In genomic region chr2:135676978-135677501, GRCm38 (mm10) we compare ENCODE assay signal across 26 mouse cellular contexts. TPM values are rescaled to one million over a fixed set of nuclear protein-coding genes. Genes with fewer than 3 reads are reported as not detected.
A peak's percentile ranks its signal among the peaks of the same experiment; 100 is the strongest.
DNase-seq lines count a peak whose midpoint lies in the region; ATAC-seq and TF ChIP-seq lines count a peak whose summit lies in the region.
"Had no signal": no experiment of that assay in that cellular context is flagged by ENCODE, and none has a peak within 500 bp of the region (broad histone marks: within the 10 kb centered on the region; RNA-seq: fewer than 3 reads in every experiment).

No protein-coding gene starts in this region.

- DNase-seq in gastrocnemius, adult 2 months, result no peak
- DNase-seq in gastrocnemius, adult 8-10 months (ENCODE audit: low spot score in 2 of 2), result no peak
- DNase-seq in kidney, postnatal 4 days, result no peak
- peak; percentile 17 to 32 for DNase-seq in left cerebral cortex, postnatal 36 days (ENCODE audit: low spot score in 2 of 2)
- no peak for DNase-seq in left cerebral cortex, adult 11 months (ENCODE audit: low spot score)
- DNase-seq in retina, postnatal 1 day, result no peak
- DNase-seq: adrenal gland, postnatal 14 days; cerebellum, adult 11 months; cerebellum, adult 8-10 months; cerebellum, postnatal 14 days; embryo, embryonic 11 days; gastrocnemius, postnatal 10 days; heart, postnatal 4 days had no signal

- H3K4me2 ChIP-seq in kidney, embryonic 15.5 days, result no peak overlapping the region
- H3K4me2 ChIP-seq: embryonic facial prominence, embryonic 15.5 days; forebrain, embryonic 12.5 days; heart, embryonic 13.5 days; hindbrain, embryonic 13.5 days had no signal

- H3K27me3 ChIP-seq in kidney, embryonic 15.5 days, result no peaks in the 10 kb centered on the region
- H3K27me3 ChIP-seq: CH12.LX; embryonic facial prominence, embryonic 15.5 days; forebrain, embryonic 12.5 days; heart, embryonic 13.5 days; hindbrain, embryonic 13.5 days; Patski had no signal

- no peak overlapping the region for H3K4me3 ChIP-seq in gastrocnemius, adult 2 months
- no peak overlapping the region for H3K4me3 ChIP-seq in kidney, embryonic 15.5 days (replicated peaks)
- no peak overlapping the region for H3K4me3 ChIP-seq in brown adipose tissue, adult 24 weeks (ENCODE audit: insufficient read depth, low read depth, low read length)
- H3K4me3 ChIP-seq: embryonic facial prominence, embryonic 15.5 days; erythroblast, embryonic 14.5 days; forebrain, embryonic 12.5 days; heart, embryonic 13.5 days; hindbrain, embryonic 13.5 days had no signal

- 55% methylated on average over 8 of the region's 8 CpGs for WGBS in kidney, embryonic 15.5 days

- no peak overlapping the region for H3K9ac ChIP-seq in kidney, embryonic 15.5 days
- H3K9ac ChIP-seq: embryonic facial prominence, embryonic 15.5 days; forebrain, embryonic 12.5 days; heart, embryonic 13.5 days; hindbrain, embryonic 13.5 days had no signal

- 0 out of 2 replicates have a peak, but pooled peaks have one; percentile 27 for ATAC-seq in kidney, embryonic 15.5 days (replicated peaks; ENCODE audit: low FRiP score)
- ATAC-seq: activated CD4-positive, CD25-positive, alpha-beta regulatory T cell, adult 4 months; forebrain, embryonic 16.5 days; hindbrain, postnatal 0 days; intestine, embryonic 16.5 days; Patski had no signal

- H3K36me3 ChIP-seq in kidney, embryonic 15.5 days, result no peaks in the 10 kb centered on the region
- H3K36me3 ChIP-seq: embryonic facial prominence, embryonic 15.5 days; forebrain, embryonic 12.5 days; heart, embryonic 13.5 days; hindbrain, embryonic 13.5 days had no signal

- H3K27ac ChIP-seq in gastrocnemius, adult 2 months, result peak overlapping the region; percentile 24
- H3K27ac ChIP-seq in kidney, embryonic 15.5 days, result no peak overlapping the region
- H3K27ac ChIP-seq in brown adipose tissue, adult 24 weeks (replicated peaks; ENCODE audit: low read depth, low read length), result peak overlapping the region; percentile 70
- H3K27ac ChIP-seq: embryonic facial prominence, embryonic 15.5 days; forebrain, embryonic 12.5 days; heart, embryonic 13.5 days; hindbrain, embryonic 13.5 days; hindbrain, postnatal 0 days had no signal

- TF ChIP-seq CTCF in gastrocnemius, adult 2 months (IDR thresholded peaks at IDR 0.05), result no peak

- intact Hi-C loops in gastrocnemius, adult 2 months (cut with DNase I), result no loop called here
- intact Hi-C loops in left cerebral cortex, postnatal 36 days (cut with DNase I), result no loop called here

- peaks cover 13% of the 10 kb centered on the region for H3K4me1 ChIP-seq in kidney, embryonic 15.5 days
- H3K4me1 ChIP-seq in brown adipose tissue, adult 24 weeks (ENCODE audit: control insufficient read depth, insufficient read depth, insufficient read length, low read length), result peaks cover 35% of the 10 kb centered on the region

- no peaks in the 10 kb centered on the region for H3K9me3 ChIP-seq in kidney, embryonic 15.5 days (replicated peaks)
- H3K9me3 ChIP-seq: embryonic facial prominence, embryonic 15.5 days; forebrain, embryonic 12.5 days; heart, embryonic 13.5 days; hindbrain, embryonic 13.5 days had no signal

RNA-seq across cellular contexts. Expression of gene Plcb4, which starts 18.2 kb away (rescaled TPM):
- 10 to 100 TPM; 19.7 to 21.8 TPM for total RNA-seq in gastrocnemius, adult 2 months (2021)
- 10 to 100 TPM; 12.7 to 18.0 (median 15.4) TPM for total RNA-seq in gastrocnemius, adult 8-10 months (2022)
- 19.0 and 20.9 TPM in 2 replicates for polyA plus RNA-seq in kidney, embryonic 15.5 days (2015; fragmentation: Nextera tagmentation; extraction: Ambion mirVana)
- 10 to 100 TPM; 71.0 to 81.6 TPM for total RNA-seq in left cerebral cortex, postnatal 36 days (2021)
- 37.9 and 41.3 TPM in 2 replicates for polyA plus RNA-seq in brown adipose tissue, adult 24 weeks (2012; ENCODE audit: insufficient read depth, insufficient read length, missing spikeins)
- total RNA-seq: CH12.LX had no signal
- polyA plus RNA-seq: erythroblast, embryonic 14.5 days had no signal

Comparison
In these comparisons a context has a peak if more than half of its experiments do, and no peak if none do; other contexts are left out.
1. DNase-seq: peak in left cerebral cortex, postnatal 36 days (2 of 2); none in gastrocnemius, adult 2 months (single experiment), gastrocnemius, adult 8-10 months (0 of 2), kidney, postnatal 4 days (0 of 2), left cerebral cortex, adult 11 months (single experiment) and retina, postnatal 1 day (single experiment).